Mouse (Mus musculus) bone marrow macrophage, adult 2 months (primary cell): Measurements from ENCODE around the gene Olfr1181.
"Not testable (repeated sequence)": the region's sequence is repeated elsewhere in the genome, so short reads cannot be mapped to it uniquely, and the experiment has no call there.

Experiments used
- CTCF ChIP-seq: IDR thresholded peaks from 2 replicates; pipeline ENCODE4 v1.5.1; 2012; ENCODE audit warnings: low read depth, mild to moderate bottlenecking, low read length, moderate library complexity
- POLR2A ChIP-seq: IDR thresholded peaks from 2 replicates; pipeline ENCODE4 v1.6.1; 2012; ENCODE audit warnings: mild to moderate bottlenecking, low read depth, low read length, borderline replicate concordance

DNA sequence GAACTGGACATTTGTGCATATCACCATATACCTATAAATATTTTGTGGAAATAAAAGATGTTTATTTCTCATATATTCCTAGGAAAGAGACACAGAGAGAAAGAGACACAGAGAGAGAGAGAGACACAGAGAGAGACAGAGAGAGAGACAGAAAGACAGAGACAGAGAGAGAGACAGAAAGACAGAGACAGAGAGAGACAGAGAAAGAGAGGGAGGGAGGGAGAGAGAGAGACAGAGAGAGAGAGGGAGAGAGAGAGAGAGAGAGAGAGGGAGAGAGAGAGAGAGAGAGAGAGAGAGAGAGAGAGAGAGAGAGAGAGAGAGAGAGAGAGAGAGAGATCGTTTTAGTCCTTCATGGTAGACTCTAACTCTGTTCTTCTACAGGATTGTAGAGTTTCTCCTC is 28.6 kb upstream of the Olfr1181 start, which contains the start of gene Olfr1183:
- not testable (repeated sequence) for TF ChIP-seq CTCF, POLR2A
